Mouse (Mus musculus) myocyte (in vitro differentiated cells): Measurements from ENCODE around the gene Gm42791.

Experiments used
- MAX ChIP-seq: IDR thresholded peaks from one replicate; pipeline ENCODE4 v1.6.1; 2011; ENCODE audit warnings: low read depth, mild to moderate bottlenecking, control low read depth
- MYOD1 ChIP-seq, 3 experiments: IDR thresholded peaks; one replicate each; pipeline ENCODE4 v1.6.1; 2011; ENCODE audit warnings: control low read depth in 2 of 3, low read depth in 2 of 3, mild to moderate bottlenecking in 2 of 3, moderate library complexity in 1 of 3; ENCODE audit not compliant: insufficient read length in 2 of 3, control insufficient read depth in 1 of 3
- MYOG ChIP-seq, 3 experiments: IDR thresholded peaks; one replicate each; pipeline ENCODE4 v1.6.1; 2011; ENCODE audit warnings: control low read depth in 2 of 3, low read depth in 2 of 3, mild to moderate bottlenecking in 2 of 3; ENCODE audit not compliant: insufficient read length in 2 of 3, control insufficient read depth in 1 of 3, insufficient read depth in 1 of 3
- POLR2A ChIP-seq: IDR thresholded peaks from one replicate; pipeline ENCODE4 v1.6.1; 2011; ENCODE audit warnings: low read depth, mild to moderate bottlenecking, control low read depth, moderate library complexity; ENCODE audit not compliant: insufficient read length

DNA sequence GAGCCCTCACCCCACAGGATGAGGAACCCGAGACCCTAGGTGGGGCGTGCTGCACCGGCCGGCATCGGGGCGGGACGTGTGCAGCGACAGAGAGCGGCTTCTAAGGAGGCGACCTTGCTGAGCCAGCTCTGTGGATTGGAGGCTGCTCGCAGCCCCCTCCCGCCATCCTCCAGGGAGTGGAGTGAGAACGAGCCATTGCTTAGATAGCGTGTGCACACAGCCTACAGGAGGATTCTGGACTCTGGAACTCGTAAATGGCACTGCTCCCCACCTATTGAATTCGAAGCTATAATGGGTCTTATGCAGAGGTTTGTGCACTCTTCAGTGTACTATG, 65.9 kb downstream of the Gm42791 start, which contains the start of gene Katnal1:
- TF ChIP-seq POLR2A, result no peak
- TF ChIP-seq MYOD1 (IDR thresholded peaks at IDR 0.05; ENCODE audit: control insufficient read depth in 1 of 3, insufficient read length in 2 of 3, low read depth in 2 of 3), result no peak
- TF ChIP-seq MAX, result no peak
- no peak for TF ChIP-seq MYOG (IDR thresholded peaks at IDR 0.05; ENCODE audit: control insufficient read depth in 1 of 3, insufficient read depth in 1 of 3, insufficient read length in 2 of 3, low read depth in 2 of 3)
